Mouse (Mus musculus) gastrocnemius, postnatal 4 days (tissue): ENCODE data around the gene Cep97. TPM values are rescaled to one million over a fixed set of nuclear protein-coding genes. Genes with fewer than 3 reads are reported as not detected.
"Not testable (repeated sequence)": the region's sequence is repeated elsewhere in the genome, so short reads cannot be mapped to it uniquely, and the experiment has no call there.

Experiments used
- DNase-seq, 2 experiments: peaks; one replicate each; pipeline ENCODE4 v3.0.0; 2021 to 2022; ENCODE audit warnings: low spot score in 2 of 2, mixed read lengths in 2 of 2
- long read RNA-seq, 2 experiments: library from polyadenylated mRNA; stranded (forward); transcript quantifications; one replicate each; pipeline ENCODE4 v2.0.0; 2021
- total RNA-seq, 2 experiments: library from RNA; stranded (reverse); gene quantifications; 2 replicates each; pipeline ENCODE4 v1.2.3; 2021

Gene Cep97
- total RNA-seq, result 1 to 10 TPM; 5.4 to 7.9 TPM
- long read RNA-seq, experiment 1, full-length matches to known transcripts, result 4 of 7 reads
- long read RNA-seq, experiment 1, partial matches to known transcripts, result 1 of 7 reads
- long read RNA-seq, experiment 1, other reads (novel, unspliced or antisense), result 2 of 7 reads
- long read RNA-seq, experiment 2, partial matches to known transcripts, result 0 of 1 reads
- long read RNA-seq, experiment 2, other reads (novel, unspliced or antisense), result 1 of 1 reads

DNA sequence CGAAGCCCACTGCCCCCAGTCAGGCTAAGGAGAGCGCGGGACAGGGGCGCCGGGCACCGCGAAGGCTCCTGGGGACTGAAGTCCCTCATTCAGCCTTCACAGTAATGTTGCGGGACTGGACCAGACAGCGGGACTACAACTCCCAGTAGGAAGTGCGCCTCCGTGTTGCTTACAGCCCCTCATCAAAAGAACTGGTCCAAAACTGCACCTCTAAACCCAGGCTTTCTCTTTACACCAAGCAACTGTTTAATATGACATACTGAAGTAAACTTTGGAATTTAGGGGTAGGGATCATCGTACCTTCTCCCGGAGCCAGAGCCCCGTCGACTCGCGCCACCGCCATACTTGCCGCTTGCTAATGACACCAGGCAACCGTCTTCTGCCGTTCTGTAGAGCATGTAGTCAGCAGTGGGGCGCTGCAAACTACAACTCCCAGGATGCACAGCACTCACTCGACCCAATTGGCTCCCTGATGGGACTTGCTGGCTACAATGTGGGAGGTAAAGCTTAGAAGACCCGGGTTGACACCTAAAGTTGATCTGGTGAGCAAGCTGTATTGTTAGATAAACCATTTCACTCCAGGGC lies at the start of gene Cep97:
Cep97 (minus strand) TSS at position 403 of the 585 bp plus-strand sequence.
- peak; percentile 56 to 86 for DNase-seq

DNA sequence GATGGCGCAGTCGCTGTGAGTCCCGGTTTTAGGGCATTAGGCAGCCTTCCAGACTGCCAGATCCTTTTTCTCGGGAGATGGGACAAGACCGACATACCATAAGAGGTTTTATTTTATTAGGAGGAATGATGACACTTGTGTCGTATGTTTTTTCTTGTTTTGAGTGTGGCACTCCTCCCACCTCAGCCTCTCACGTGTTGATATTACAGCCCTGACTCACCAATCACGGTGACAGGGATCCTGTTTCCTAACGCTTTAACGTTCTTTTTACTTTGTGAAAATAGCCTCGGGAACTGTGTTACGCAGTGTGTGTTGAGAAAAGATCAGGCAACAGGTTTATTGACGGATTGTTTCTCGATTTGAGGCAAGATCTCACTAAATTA lies 40.2 kb upstream of the Cep97 start:
- no peak for DNase-seq

- DNase-seq, result peak; percentile 90 to 93
Measured at GRCm38 (mm10) chr16:55974256-55974902, 39.7 kb upstream of the Cep97 start.

- DNase-seq, result peak; percentile 100
Measured at GRCm38 (mm10) chr16:55973431-55974255, 39.0 kb upstream of the Cep97 start, which contains the start of gene Zbtb11. Zbtb11 (plus strand) TSS chr16:55973883.

DNA sequence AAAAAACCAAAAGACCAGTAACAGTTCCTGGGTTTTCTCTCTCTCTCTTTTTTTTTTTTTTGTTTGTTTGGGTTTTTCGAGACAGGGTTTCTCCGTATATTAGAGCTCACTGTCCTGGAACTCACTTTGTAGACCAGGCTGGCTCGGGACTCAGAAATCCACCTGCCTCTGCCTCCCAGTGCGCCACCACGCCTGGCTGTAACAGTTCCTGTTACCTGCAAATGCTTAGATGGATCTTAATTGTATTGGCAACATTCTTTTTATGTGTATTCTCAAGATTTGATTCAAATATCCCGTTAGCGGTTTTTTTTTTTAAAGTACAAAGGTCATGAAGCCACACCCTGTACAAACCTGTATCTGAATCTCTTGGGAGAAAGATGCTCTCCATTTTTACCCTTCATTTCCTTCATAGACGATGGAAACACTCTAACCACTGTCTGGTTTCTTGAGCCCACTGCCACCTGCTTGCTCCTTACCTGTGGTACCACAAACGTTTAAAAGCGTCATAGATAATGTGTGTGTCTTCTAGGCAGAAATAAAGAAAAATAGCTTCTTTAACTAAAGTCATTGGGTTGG lies 38.1 kb upstream of the Cep97 start:
- DNase-seq, result no peak

DNA sequence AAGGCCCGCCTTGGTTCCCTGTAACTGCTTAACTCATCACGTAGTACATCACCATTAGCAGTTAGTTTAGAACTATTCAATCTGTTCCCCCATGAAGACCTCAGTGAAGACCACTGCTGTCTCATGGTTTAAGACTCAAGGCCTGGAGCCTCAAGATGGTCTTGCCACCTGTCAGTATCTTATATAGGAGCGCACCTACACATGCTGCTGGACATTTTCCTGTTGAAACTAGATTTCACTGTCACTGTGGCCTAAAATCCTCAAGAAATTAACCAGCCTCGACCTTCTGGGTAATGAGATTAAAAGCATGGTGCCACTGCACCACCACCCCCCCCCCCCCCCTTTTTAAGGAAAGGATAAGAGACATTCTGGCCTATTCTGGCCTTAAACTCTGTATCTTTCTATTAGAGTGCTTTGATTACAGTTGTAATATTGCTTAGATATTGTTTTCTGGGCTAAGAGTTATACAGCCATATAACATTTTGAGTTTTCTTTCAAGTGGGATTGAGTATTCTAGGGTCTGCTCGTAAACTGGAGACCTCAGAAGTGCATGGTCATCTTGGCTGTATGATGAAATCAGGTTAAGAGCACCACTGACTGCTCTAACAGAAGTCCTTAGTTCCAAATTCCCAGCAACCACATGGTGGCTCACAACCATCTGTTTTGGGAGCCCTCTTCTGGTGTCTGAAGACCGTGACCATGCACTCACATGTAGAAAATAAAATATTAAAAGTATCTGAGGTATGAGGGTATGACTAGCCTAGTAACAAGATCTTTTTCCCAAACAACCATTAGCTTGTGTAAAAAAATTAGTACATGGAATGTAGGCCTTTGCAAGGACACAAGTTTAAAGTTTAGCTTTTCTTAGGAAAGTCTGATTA lies 37.3 kb upstream of the Cep97 start:
- no peak for DNase-seq

GRCm38 (mm10) chr16:55970416-55970815 lies 35.8 kb upstream of the Cep97 start:
- no peak for DNase-seq

DNA sequence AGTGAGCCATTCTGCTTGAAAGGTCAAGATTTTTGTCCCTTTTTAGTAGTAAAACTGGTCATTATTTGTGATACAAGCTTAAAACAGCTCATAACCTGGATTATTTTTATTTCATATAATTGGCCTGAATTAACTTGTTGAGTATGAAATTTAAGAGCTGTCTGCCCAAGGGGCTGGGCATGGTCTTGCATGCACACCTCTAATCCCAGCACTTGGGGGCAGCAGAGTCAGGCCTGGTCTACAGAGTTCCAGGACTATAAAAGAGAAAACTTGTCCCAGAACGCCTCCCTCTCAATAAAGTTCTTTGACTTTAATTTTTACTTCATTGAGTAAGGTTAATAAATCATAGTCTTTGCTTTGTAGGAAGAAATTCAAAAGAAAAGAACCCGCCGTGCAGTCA lies 34.5 kb upstream of the Cep97 start:
- DNase-seq, result peak in 1 of 2 experiments; percentile 32

DNA sequence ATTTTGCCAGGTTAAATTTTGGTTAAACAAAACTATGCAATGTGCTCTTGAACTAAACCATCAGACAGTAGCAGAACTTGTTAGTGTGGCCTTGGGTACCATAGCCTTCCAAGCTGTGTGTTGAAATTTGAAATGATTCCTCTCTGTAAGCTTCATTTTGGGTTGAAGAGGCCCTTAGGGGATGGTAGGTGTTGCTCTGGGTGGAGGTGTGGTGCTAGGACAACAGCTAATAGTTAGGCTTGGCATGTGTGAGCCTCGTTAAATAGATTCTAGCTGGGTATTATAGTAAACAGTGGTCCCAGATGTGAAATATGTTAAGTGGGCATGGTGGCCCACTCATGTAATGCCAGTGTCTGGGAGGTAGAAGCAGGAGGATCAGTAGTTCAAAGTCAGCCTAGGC lies 32.6 kb upstream of the Cep97 start:
- no peak for DNase-seq

- peak; percentile 86 to 93 for DNase-seq
Measured at GRCm38 (mm10) chr16:55966212-55966871, 31.7 kb upstream of the Cep97 start, which contains the start of gene Rpl24. Rpl24 (plus strand) TSS chr16:55966275.

DNA sequence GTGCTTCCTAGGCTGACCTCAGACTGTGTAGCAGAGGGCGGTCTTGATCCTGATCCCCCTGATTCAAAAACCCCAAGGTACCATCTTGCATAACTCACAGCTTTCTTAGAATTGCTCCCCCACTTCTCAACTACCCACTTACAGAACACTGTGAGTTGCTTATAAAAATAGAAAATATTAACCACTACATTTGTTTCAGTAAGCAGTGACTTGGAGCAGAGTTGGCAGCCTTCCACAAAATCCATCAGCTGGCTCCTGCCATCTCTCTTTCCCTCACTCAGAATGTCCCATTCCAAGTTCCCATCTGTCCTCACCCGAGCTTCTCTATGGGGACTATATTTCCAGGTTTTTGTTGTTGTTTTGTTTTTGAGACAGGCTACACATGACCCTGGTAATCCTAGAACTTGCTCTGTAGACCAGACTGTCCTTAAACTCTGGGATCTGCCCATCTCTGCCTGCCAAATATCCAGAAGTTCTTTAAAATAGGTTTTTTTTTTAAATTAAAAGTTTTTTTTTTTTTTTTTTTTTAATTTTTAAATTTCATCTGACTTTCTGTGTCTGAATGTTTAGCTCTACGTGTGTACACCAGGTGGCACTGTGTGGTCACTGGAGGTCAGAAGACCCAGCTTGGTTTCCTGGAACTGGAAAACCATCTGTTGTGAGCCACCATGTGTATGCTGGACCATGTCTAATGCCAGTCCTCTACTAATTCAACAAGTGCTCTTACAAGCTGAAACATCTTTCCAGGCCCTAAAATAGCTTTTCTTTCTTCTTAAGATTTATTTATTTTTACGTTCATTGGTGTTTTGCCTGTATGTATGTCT lies 29.7 kb upstream of the Cep97 start:
- no peak for DNase-seq

- DNase-seq, result not testable (repeated sequence)
Measured at GRCm38 (mm10) chr16:55963068-55963467, 28.4 kb upstream of the Cep97 start.

- DNase-seq, result not testable (repeated sequence)
Measured at GRCm38 (mm10) chr16:55954196-55954595, 19.5 kb upstream of the Cep97 start.

DNA sequence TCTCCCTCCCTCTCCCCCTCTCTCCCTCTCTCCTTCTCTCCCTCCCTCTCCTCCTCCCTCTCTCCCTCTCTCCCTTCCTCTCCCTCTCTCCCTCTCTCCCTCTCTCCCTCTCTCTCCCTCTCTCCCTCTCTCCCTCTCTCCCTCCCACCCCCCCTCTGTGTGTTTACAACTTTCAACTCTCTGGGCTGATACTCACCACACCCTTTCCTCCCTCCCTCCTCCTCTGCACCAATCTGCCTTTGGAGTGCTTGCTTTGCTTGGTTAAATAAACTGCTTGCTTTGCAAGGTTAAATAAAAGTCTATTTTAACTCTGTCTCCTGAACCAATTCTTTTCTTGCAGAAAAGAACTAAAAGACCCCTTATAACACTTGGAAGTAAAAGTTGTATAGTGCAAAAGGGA lies 18.1 kb upstream of the Cep97 start:
- no peak for DNase-seq

GRCm38 (mm10) chr16:55951679-55952327 lies 17.1 kb upstream of the Cep97 start:
- DNase-seq, result no peak

- peak in 1 of 2 experiments; percentile 72 for DNase-seq
Measured at GRCm38 (mm10) chr16:55950946-55951678, 16.5 kb upstream of the Cep97 start.

DNA sequence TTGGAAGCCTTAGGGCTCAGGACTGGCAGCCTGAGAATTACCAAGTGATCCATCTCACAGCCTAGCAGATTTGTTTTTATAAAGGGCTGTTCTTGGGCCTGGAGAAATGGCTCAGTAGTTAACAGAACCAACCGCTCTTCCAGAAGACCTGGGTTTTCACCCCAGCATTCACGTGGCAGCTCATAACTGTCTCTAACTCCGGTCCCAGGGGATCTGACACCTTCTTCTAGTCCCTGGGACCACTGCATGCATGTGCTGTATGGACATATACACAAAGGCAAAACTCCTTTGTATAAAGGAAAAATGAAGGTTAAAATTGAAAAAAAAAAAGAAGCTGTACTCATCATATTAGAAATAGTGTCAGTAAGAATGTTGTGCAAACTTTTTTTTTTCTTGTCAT lies 15.8 kb upstream of the Cep97 start:
- DNase-seq, result no peak

DNA sequence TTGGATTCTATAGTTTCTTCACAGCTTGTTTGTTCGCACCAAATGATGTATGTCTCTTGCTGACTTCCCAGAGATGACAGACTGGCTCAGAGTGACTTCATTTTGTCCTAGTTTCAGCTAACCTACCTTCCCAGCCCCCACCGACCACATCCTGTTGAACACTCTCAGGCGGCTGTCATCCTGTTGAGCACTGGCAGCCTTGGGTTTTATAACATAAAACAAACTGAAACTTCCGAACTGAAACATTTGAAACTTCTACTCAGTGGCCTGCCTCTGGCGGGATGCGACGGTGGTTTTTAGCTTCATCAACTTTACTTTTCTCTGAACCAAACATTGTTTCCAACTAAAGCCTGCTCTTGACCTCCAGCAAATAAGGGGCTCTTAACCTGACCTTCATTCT lies 14.3 kb upstream of the Cep97 start:
- DNase-seq, result no peak
